Mouse (Mus musculus): ENCODE data around the gene Hps6.
"Not testable (repeated sequence)": the region's sequence is repeated elsewhere in the genome, so short reads cannot be mapped to it uniquely, and the experiment has no call there.

Hps6 gene

GRCm38 (mm10) chr19:46003371-46004226 is at the start of gene Hps6:
Gene Hps6, plus strand, starts transcription at chr19:46003508.
- no peak for DNase-seq (ENCODE audit: extremely low read depth, low read depth, low spot score)

DNA sequence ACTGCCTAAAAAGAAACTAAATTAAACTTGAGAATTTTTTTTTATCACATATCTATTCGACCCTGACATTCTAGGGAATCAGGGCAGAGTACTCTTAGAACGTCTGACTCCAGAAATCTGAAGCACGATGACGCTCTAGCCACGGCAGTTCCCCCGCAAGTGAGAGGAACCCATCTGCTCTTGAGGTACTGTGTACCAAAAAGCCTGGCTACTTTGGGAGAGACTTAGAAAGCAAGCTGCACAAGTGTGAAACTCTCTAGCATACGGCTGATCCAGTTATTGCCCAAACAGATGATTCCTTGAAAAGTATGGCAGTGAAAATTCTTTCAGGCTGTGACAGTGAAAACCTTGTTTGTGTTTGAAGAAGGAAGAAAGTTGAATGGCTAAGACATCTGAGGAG is 46.6 kb upstream of the Hps6 start:
- no peak for DNase-seq (ENCODE audit: extremely low read depth, low read depth, low spot score)

DNA sequence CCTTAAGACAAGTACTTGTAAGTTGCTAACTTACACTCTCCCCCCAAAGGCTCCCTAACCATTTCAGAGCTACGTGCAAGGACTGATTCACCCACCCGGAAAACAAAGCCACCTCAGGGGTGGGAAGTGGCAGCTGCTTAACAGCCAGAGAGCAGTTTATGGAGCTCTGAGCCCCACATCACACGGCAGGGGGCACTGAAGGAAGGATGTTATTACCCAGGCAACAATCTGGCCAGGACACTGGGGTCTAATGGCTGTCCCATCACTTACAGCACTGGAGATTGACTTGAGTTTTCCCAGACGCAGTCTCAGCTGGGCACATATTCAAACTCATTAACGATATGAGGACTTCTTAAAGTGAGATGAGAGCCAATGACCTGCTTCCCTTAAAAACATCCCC is 42.5 kb upstream of the Hps6 start:
- no peak for DNase-seq (ENCODE audit: extremely low read depth, low read depth, low spot score)

DNA sequence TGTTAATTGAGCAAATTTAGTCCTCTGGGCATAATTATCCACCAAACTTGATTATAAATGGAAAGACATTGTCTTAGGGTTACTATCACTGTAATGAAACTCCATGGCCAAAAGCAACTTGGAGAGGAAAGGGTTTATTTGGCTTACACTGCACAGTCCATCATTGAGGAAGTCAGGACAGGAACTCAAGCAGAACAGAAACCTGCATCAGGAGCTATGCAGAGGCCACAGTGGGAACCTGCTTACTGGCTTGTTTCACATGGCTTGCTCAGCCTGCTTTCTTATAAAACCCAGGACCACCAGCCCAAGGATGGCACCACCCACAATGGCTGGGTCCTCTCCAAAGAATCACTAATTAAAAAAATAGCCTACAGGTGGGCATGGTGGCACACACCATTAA is 18.9 kb upstream of the Hps6 start:
- DNase-seq (ENCODE audit: extremely low read depth, low read depth, low spot score) = no peak

DNA sequence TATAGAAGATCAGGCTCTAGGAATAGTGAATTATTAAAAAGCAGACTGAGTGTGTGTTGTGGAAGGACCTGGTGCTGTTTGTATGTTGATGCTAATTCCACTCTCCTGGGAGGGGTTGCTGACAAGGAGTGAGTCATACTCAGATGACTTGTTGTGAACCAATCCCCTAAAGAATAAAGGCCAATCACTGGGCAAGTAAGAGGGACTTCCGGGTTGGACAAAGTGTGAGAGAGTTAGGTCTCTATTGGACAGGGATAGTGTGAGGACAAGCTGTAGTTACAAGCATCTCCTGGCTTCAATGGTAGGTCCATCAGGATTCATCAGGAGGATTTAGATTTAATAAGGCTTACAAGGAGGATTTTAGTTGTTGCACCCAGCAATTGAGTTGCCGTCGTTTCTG is 15.1 kb upstream of the Hps6 start:
- no peak for DNase-seq (ENCODE audit: extremely low read depth, low read depth, low spot score)

DNA sequence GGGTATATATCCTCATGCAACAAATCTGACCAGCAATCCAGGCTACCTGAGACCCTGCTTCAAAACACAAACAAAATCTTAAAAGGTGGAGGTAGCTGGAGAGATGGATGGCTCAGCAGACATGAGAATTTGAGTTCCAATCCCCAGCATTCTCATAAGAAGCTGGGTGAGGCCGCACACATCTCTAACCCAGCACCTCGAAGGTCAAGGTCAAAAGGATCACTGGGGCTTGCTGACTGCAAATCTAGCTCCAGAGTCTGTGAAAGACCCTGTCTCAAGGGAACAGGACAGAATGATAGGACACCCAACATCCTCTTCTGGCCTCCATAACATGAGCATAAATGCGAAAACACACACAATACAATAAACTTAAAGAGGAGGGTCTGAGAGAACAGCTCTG is 12.1 kb upstream of the Hps6 start:
- DNase-seq (ENCODE audit: extremely low read depth, low read depth, low spot score) = no peak

GRCm38 (mm10) chr19:45993441-45993840 is 9.9 kb upstream of the Hps6 start:
- not testable (repeated sequence) for DNase-seq (ENCODE audit: extremely low read depth, low read depth, low spot score)

- no peak for DNase-seq (ENCODE audit: extremely low read depth, low read depth, low spot score)
These were observed 9.1 kb upstream of the Hps6 start for GRCm38 (mm10) chr19:45993981-45994737.

DNA sequence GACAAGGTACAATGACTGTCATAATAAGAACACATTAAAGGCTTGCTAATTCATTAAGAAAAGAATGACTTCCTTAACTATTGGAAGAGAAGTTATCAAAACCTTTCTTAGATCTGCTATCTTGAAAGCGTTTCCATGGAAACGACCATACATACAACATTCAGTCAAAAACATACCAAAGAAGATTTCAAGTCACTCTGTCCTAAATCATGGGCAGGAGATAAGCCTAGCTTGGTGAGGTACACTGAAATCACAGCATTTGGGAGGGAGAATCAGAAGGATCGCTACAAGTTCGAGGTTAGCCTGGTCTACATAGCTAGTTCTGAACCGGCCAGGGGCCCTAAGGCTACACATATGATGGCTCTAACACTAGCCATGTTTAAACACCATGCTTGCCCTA is 5.9 kb upstream of the Hps6 start:
- DNase-seq (ENCODE audit: extremely low read depth, low read depth, low spot score) = no peak

GRCm38 (mm10) chr19:45997785-45998693 is 5.3 kb upstream of the Hps6 start, which contains the start of gene Armh3:
Gene Armh3, minus strand, starts transcription at chr19:45998488.
- peak; percentile 83 for DNase-seq (ENCODE audit: extremely low read depth, low read depth, low spot score)

DNA sequence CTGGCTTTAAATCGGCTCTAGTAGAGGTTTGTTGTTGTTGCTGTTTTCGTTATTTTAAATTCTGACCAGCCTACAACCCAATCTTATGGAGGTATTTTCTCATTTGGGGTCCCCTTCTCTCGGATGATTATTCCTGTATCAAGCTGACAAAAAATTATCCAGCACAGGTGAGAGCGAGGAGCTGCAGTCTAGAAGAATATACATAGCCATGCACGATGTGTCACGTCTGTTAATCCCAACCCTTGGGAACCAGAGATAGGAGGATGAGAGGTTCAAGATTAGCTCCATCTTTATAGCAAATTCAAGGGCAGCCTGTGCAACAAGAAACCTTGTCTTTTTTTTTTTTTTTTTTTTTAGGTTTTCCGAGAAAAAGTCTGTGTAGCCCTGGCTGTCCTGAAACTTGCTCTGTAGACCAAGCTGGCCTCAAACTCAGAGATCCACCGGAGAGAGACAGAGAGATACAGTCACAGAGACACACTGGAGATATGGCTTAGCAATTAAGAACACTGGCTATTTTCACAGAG is 4.6 kb upstream of the Hps6 start:
- DNase-seq (ENCODE audit: extremely low read depth, low read depth, low spot score) = no peak

- peak; percentile 66 for DNase-seq (ENCODE audit: extremely low read depth, low read depth, low spot score)
These were observed 3.9 kb upstream of the Hps6 start for GRCm38 (mm10) chr19:45999378-45999777.

GRCm38 (mm10) chr19:46002279-46002678 is 1.0 kb upstream of the Hps6 start:
- DNase-seq (ENCODE audit: extremely low read depth, low read depth, low spot score) = no peak

- DNase-seq (ENCODE audit: extremely low read depth, low read depth, low spot score) = no peak
These were observed 1.6 kb downstream of the Hps6 start for GRCm38 (mm10) chr19:46004814-46005466.

DNA sequence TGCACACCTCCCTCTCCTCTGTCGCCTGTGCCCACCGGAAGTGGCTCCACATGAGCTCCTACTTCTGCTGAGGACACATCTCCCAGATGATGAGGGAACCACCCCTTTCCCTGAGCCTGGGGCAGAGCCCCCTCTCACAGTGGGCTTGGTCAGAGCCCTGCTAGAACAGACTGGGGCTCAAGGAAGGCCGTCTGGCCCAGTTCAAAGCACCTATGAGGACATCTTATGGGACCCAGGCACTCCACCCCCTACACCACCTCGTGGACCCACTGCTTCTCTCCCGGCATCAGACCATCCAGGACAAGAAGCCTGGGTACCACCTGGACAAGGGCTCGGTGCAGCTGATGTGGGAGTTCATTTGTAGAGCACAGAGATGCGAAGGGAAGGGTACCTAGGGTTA is 2.4 kb downstream of the Hps6 start:
- no peak for DNase-seq (ENCODE audit: extremely low read depth, low read depth, low spot score)

GRCm38 (mm10) chr19:46014572-46015178 is 11.4 kb downstream of the Hps6 start:
- no peak for DNase-seq (ENCODE audit: extremely low read depth, low read depth, low spot score)

GRCm38 (mm10) chr19:46016023-46016422 is 12.7 kb downstream of the Hps6 start:
- DNase-seq (ENCODE audit: extremely low read depth, low read depth, low spot score) = no peak

DNA sequence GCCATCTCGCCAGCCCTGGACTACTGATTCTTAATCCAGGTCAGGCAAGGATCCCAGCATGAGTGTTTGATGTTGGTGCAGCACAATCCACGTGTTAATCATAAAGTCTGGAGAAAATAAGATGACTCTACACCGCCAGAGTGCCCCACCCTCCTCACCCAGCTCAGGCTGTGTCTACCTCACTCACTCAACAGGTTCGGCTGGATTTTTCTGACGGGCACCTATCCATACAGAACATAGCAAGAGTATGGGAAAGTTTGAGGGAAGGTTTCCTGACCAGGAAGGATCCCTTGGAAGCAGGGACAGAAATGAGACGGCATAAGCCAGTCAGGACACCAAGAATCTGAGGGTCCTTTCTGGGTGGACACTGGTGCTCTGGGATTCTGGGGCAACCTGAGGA is 21.7 kb downstream of the Hps6 start:
- DNase-seq (ENCODE audit: extremely low read depth, low read depth, low spot score) = no peak

GRCm38 (mm10) chr19:46026567-46026966 is 23.3 kb downstream of the Hps6 start:
- no peak for DNase-seq (ENCODE audit: extremely low read depth, low read depth, low spot score)

DNA sequence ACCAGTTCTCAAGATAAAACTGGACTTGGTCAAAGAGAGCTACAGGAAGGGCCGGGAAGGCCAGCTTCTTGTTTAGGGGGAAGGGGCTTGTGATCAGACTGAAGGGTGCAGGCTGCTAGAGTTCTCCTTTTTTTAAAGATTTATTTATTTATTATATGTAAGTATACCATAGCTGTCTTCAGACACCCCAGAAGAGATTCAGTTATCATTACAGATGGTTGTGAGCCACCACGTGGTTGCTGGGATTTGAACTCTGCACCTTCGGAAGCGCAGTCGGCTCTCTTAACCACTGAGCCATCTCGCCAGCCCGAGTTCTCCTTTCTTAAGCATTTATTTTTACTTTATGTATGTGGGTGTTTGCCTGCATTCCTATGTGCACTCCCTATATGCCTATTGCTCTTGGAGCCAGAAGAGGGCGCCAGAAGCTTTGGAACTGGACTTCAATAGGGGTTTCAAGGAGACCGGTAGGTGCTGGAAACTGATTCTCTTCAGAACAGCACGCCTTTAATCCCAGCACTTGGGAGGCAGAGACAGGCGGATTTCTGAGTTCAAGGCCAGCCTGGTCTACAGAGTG is 25.5 kb downstream of the Hps6 start:
- no peak for DNase-seq (ENCODE audit: extremely low read depth, low read depth, low spot score)

Measured in fat pad, adult 2 months (tissue).